Mouse (Mus musculus) liver, postnatal 0 days (tissue): ENCODE measurements around the gene Dph2.

ENCODE experiments used
- CTCF ChIP-seq: sonication (generic); IDR thresholded peaks from 2 replicates; pipeline ENCODE4 v1.5.1; 2016; ENCODE audit warnings: antibody characterized with exemption, low read depth
- EP300 ChIP-seq: IDR thresholded peaks from 2 replicates; pipeline ENCODE4 v1.6.1; 2016; ENCODE audit warnings: antibody characterized with exemption, low read depth, mild to moderate bottlenecking

GRCm38 (mm10) chr4:117843101-117843500 lies 48.7 kb downstream of the Dph2 start:
- TF ChIP-seq CTCF (no peak), EP300 (no peak)
